Mouse (Mus musculus): ENCODE measurements around the gene Foxb2.

The Foxb2 gene

DNA sequence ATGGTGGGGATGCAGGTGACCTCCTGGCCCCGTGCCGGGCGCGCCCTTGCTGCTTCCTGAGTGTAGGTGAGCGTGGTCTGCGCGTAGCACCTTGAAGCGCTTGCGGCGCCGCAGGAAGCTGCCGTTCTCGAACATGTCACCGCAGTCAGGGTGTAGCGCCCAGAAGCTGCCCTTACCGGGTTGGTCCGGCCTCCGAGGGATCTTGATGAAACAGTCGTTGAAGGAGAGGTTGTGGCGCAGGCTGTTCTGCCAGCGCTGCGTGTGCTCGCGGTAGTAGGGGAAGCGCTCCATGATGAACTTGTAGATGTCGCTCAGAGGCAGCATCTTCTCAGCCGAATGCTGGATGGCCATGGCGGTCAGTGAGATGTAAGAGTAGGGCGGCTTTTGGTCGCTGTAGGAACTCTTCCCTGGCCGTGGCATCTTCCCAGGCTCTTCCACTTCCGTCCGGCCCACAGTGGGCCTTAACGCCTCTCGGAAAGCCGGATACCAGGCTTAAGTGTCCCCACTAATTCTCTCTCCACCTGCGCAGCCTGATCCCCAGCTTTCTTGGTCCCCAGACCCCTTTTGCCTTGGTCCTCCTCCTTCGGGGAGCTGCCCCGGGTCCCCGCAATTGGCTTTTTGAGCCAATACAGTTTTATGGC, at the start of gene Foxb2:
Gene Foxb2, minus strand, starts transcription at position 585 of the 641 bp plus-strand sequence.
- peak; percentile 67 for DNase-seq (ENCODE audit: low read depth, low spot score)

- no peak for DNase-seq (ENCODE audit: low read depth, low spot score)
Measured at GRCm38 (mm10) chr19:16911507-16911906, 37.9 kb upstream of the Foxb2 start.

- DNase-seq (ENCODE audit: low read depth, low spot score), result peak; percentile 47
Measured at GRCm38 (mm10) chr19:16903106-16903505, 29.5 kb upstream of the Foxb2 start.

GRCm38 (mm10) chr19:16899716-16900115, 26.1 kb upstream of the Foxb2 start:
- peak; percentile 25 for DNase-seq (ENCODE audit: low read depth, low spot score)

DNA sequence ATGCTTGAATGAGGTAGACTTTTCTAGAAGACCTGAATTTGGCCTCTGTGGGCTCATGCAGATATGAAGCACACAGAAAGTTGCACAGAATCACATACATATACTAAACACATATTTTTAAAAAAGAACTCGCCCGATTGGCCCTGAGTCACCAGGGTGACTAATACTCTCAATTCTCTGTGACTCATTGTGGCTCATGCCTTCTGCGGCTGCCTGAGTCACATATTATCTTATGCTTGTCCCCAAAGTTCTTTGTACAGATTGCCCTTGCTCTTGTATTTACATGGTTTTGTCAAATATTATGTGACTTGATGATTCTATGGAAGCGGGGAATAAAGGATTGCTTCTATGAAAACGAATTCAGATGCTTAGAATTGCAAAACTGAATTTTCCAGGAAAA, 25.0 kb upstream of the Foxb2 start:
- no peak for DNase-seq (ENCODE audit: low read depth, low spot score)

GRCm38 (mm10) chr19:16876458-16876770, 2.8 kb upstream of the Foxb2 start:
- peak; percentile 42 for DNase-seq (ENCODE audit: low read depth, low spot score)

DNA sequence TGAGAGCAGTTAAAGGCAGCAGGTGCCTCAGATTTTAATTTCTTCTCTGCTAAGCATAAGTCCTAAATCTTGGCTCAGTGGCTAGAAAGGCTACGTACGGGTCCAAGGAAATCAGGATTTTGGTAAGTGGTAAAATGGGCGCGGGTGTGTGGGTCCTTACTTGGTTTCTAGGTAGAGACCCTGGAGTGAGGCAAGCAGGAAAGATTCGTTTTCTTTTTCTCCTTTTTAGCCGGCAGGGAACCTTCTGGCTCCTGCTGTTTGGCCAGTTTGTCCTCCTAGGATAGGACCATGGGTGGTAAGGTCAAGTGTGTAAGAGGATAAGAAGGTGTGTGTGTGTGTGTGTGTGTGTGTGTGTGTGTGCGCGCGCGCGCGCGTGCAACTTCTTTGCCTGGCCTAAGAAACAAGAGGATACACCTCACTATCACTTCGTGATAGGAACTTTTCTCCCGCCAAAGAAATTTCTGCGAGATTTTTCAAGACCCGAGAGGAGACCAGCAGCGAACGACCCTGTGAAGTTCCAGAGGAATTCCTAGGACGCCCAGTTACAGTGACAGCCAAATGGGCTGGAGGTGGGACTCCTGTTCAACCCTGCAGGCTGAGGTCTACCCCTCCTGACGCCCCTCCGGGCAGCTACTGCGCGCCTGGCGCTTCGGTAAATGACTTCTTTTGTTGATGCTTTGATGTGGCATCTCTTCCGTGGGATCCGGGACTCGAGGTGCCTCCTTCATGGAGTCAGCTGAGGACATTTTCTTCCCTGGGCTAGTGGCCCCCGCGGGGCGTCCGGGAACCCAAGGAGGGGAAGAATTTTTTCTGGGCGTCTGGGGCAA, 2.2 kb upstream of the Foxb2 start:
- peak; percentile 45 for DNase-seq (ENCODE audit: low read depth, low spot score)

DNA sequence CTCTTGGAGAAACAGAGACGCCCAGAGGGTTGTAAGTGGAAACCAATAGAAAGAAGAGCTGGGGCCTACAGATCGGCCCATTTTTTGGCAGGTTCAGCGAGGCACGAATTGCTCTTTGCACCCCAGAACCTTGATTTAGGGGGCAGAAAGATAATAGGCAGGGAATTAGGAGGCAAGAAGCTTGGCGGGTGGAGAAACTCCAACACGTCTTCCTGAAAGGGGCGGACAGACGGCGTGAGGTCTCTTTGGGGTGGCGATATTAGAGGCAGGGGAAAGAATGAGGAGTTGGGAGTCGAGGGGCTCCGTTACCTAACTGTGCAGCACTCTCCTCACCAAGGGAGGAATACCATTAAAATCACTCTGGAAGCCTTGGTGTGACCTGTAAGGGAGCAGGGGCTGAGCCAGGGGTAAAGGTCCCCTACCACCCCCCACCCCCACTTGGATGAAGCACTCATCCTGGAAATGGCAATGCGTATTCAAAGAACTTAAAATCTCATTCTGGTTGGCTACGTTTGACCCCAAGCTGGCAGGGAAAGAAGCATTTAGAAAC, 1.5 kb upstream of the Foxb2 start:
- DNase-seq (ENCODE audit: low read depth, low spot score), result no peak

DNA sequence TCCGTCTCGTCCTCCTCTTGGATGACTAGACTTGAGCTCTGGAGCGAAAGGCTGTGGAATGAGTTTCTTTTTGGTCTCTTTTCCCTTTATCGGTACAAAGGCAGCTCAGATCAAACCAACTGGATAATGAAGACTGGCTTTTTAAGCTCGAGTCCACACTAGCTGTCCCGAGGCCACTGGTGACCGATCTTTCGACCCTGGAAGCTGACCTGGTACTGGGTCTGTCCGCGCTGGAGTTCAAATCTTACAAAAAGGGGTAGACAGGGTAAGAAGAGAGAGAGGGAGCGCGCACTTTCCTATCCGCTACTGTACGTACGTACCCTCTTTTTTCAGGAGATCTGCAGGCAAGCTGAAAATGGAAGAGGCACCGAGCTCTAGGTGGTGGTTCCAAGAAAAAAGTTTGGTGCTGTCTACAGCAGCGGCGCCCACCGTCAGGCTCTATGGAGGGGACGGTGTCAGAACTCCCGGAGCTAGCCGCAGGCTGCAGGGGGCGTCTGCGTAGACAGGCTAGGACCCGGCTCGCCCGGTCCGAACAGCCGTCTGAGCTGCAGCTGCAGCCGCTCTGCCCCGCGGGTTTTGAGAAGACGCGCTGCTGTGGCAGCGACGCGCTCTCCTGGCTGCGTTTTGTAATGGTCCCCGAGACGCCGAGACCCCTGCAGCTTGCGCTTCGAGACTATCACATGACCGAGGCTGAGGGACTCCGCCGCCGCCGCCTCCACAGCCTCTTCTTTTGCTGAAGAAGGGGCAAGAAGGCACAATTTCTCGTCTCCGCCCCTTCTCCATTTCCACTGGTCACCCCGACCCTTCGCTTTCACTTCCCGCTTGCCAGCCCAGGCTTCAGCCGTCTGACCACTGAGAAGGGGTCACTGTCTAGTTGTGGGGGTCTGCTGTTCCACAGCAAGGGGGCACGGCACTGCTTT, 597 bp upstream of the Foxb2 start:
- DNase-seq (ENCODE audit: low read depth, low spot score), result peak; percentile 67

GRCm38 (mm10) chr19:16872331-16873180, 1.0 kb downstream of the Foxb2 start:
- DNase-seq (ENCODE audit: low read depth, low spot score), result peak; percentile 62

GRCm38 (mm10) chr19:16871192-16871760, 2.3 kb downstream of the Foxb2 start:
- DNase-seq (ENCODE audit: low read depth, low spot score), result peak; percentile 61

- DNase-seq (ENCODE audit: low read depth, low spot score), result peak; percentile 53
Measured at GRCm38 (mm10) chr19:16870501-16871191, 3.0 kb downstream of the Foxb2 start.

DNA sequence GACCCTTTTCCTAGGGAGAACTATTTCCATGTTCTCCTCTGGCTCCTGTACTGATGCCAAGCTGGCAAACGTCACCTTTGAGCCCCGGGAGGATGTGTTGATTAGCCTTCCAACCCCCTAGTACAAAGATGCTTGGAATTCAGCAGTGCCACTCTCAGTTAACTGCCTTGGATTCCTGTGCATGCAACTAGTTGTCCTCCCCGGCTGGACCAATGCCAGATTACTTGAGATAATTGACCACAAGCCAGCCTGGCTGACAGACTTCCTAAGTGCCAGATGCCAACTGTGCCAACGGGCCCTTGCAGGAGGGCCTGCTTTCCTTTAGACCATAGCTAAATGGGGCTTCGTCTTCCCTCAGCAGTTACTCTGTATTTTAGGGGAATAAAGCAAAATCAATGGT, 5.1 kb downstream of the Foxb2 start:
- DNase-seq (ENCODE audit: low read depth, low spot score), result no peak

GRCm38 (mm10) chr19:16858646-16859045, 15.0 kb downstream of the Foxb2 start:
- DNase-seq (ENCODE audit: low read depth, low spot score), result no peak

DNA sequence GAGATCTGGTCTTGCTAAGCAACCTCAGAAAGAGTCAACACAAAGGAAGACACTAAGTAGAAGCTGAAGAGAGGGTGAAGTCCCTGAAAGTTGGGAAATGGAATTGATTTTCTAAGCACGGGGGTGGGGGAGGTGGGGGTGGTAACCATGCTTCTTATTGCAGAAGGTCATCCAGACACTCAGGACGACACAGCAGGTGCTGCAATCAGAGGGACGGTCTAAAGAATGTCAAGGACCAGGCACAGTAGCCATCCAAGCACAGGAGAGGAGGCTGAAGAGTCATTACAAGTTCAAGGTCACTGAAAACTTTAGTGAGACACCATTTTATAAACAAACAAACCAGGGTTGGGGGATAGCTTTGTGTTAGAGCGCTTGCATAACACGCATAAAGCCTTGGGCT, 16.9 kb downstream of the Foxb2 start:
- peak; percentile 39 for DNase-seq (ENCODE audit: low read depth, low spot score)

- peak; percentile 65 for DNase-seq (ENCODE audit: low read depth, low spot score)
Measured at GRCm38 (mm10) chr19:16844091-16844490, 29.5 kb downstream of the Foxb2 start.

- DNase-seq (ENCODE audit: low read depth, low spot score), result no peak
Measured at GRCm38 (mm10) chr19:16841516-16842249, 31.9 kb downstream of the Foxb2 start.

GRCm38 (mm10) chr19:16841001-16841400, 32.6 kb downstream of the Foxb2 start:
- no peak for DNase-seq (ENCODE audit: low read depth, low spot score)

- DNase-seq (ENCODE audit: low read depth, low spot score), result no peak
Measured at GRCm38 (mm10) chr19:16827657-16828056, 45.9 kb downstream of the Foxb2 start.
